Mouse (Mus musculus) spleen, embryonic (tissue): ENCODE data around the gene Col19a1.

Experiments
- CTCF ChIA-PET: fragments of 350-600 bp; sonication (Branson Sonifier 250); formaldehyde crosslinking; loops from one replicate; lab custom pipeline; 2022; lab: Charles Lee

Gene Col19a1

GRCm38 (mm10) chr1:24229552-24229951 lies 357.7 kb downstream of the Col19a1 start:
- CTCF ChIA-PET = no interaction called here

GRCm38 (mm10) chr1:24226941-24227711 lies 360.1 kb downstream of the Col19a1 start:
- CTCF ChIA-PET = no interaction called here

DNA sequence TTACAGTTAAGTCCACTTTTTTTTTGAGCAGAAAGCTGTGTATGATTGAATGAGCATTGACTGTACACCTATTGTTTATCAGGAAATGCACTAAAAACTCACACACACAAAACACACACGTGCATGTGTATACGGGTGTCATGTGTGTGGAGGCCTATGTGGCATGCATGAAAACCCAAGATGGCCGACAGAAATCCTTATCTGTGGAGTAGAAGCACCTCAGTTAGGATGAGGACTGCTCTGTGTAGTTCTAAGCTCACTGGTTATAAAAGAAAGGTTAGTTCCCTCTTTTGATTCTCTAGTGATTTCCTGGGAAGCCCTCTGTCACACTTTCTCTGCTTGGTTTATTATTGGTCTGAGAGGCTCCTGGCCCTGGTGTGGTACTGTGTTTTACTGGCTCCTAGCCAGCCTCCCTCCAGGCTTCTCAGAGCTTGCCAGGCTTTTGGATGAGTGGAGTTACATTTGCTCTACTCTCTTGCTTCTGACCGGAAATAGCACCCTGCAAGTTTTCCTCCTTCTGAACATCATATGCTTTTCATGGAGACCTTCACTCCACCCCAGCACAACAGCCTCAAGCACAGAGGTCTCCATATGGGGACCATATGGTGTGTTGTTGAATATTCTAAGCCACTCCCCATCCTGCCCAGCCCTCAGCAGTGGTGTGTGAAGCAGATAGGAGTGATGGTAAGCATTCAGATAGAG lies 361.3 kb downstream of the Col19a1 start:
- CTCF ChIA-PET = no interaction called here

DNA sequence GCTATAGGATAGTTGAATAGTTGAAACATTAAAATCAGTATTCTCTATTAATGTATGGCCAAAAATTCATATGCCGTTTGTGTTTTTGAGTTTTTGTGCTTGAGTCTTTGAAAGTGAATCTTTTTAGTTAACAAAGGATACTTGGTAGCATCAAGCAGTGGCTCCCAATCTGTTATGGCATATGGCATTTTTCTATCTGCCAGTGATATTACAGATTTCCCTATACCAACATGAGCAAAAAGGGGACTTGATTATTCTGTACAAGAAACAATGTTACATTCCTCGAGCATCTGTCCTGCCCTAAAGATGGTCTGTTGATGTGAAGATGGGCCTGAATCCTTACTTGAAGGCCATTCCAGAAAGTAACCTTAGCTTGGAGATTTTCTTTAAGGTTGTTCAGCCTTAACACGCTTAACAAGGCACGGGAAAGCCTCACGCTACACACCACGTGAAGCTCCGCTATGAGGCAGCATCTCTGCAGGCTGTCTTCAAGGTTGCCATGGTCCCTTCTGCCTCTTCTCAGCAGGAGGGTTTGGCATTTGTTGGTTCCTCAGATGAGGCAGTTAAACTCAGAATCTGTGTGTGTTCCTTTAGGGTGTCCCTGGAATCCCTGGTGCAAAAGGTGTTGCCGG lies 364.2 kb downstream of the Col19a1 start:
- CTCF ChIA-PET = no interaction called here

GRCm38 (mm10) chr1:24222231-24222630 lies 365.0 kb downstream of the Col19a1 start:
- CTCF ChIA-PET = no interaction called here

DNA sequence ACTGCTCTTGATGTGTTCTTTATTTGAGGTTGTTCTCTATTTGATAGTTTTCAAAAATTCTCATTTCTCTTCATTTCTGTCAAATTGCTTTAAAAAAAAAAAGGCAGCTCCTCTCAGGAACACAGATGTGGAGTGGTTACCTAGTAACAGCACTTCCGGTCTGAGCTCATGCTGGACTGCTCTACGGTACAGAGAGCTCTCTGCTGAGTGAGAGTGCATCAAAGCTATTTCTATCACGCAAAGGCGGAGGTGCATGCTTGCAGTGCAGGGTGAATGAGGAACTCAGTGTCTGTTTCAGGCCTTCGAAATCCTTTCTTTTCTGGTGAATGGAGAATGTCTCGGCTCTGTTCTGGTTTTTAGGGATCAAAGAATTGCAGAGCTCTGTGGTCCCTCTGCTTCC lies 368.2 kb downstream of the Col19a1 start:
- CTCF ChIA-PET = no interaction called here
